Mouse (Mus musculus): ENCODE measurements around the gene Zbtb16. TPM values are rescaled to one million over a fixed set of nuclear protein-coding genes. Genes with fewer than 3 reads are reported as not detected.
A peak's percentile ranks its signal among the peaks of the same experiment; 100 is the strongest.

Gene Zbtb16
- total RNA-seq, 1 experiment from 2014 or later: 7.3 TPM

DNA sequence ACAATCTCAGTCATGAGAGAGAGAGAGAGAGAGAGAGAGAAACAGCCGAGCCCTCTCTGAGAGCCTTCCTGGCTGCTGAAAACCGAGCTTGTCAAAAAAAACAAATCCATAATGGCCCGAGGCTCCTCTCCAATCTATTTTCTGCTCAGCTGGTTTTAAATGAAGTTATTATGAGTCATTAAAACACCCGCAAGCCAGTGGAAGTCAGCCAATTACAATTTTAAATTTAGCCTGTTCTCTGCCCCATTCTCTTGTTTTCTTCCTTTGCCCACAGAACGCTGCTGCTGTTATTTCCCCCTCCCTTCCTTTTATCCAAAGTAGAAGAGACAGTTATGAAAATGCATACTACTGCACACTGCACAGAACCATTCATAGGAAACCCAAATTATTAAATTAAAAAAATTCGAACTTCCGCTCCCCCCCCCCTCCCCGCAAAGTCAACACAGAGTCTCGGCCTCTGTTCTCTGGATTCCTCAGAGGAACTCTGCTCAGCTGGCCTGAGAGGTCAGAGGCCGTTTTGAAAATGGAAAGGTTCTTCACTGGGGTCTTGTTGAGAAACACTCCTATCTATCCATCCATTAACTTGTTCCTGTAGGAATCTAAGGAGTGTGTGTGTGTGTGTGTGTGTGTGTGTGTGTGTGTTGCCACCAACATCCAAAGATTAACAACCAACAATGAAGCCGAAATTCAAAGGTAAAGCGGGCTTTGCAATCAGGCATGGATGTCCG lies 102.0 kb downstream of the Zbtb16 start:
- ATAC-seq (replicated peaks; ENCODE audit: low read depth, poor library complexity, severe bottlenecking): peak; percentile 39

DNA sequence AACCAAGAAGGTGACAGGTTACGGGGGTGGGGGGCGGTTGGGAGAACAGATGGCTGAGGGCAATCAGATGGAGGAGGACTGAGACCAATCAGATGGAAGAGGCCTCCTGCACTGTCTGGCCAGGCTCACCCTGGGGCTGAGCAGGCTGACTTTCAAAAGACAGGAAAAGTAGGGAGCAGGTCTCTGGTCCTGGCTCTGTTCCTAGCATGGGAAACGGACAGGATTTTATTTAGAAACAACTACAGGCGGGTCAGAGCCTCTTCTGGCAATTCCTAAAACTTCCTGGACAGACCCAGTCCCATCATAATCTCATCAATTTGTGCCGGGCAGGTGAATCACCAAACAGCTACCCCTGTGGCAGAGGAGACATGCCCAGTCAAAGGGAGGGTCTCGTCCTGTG lies 102.9 kb downstream of the Zbtb16 start:
- ATAC-seq (replicated peaks; ENCODE audit: low read depth, poor library complexity, severe bottlenecking): no peak

DNA sequence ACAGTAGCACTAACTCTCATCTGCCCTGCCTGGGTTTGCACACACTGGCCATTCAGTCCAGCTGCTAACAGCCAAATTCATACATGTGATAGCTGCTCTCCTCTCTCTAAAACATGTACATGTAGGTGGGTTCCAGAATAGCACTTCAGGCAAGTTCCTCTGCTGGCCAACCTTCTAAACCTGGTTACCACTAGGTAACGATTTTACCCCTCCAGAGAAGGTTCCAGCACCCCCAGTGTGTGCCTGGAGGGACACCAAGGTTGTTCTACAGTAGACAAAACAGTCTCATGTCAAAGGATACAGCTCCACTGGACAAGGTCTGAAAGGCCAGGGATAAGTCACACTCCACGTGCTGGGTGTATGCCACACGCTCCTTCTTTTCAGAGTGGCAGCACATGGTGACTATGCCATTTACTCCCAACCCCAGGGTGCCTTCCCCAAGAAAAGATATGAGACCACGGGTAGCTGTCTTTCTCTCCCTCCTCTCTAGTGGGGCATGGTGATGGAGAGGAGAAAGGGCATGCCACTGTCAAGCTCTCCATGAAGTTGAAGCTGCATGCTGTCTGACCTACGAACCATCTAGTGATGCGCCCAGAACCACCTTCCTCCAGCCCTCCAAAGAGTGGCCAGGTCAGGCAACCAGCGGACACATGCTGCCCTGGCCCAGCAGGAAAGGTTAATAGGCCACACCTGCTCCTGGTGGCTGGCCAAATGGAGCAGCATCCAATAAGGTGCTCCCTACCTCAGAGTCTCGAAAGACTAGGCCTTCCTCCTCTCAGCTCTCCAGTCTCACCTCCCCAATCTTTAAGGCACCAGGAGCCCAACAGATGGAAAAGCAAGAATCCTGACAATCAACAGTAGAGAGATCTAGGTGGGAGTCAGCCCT lies 104.1 kb downstream of the Zbtb16 start:
- no peak for ATAC-seq (replicated peaks; ENCODE audit: low read depth, poor library complexity, severe bottlenecking)

DNA sequence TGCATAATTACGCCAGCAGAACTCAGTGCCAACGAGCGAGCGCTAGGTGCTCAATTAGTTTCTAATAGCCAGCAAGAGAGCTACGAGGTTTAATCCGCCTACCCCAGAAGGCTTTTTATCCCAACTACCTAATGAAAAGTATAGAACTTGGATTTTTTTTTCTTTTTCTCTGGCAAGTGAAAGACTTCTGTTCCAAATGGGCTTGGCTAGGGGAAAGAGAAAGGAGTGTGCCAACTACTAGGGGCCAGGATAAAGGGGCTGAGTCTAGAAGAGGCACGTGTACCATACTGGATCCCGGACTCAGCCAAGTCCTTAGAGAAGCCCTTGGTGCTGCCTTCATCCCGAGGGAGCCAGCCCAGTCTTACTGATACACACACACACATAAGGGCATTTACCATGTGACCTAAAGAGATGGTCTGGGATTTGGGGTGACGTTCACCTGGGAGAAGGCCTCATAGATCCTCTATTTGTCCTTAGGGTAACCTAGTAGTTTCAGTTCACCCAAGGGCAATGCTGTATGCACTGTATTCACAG lies 105.5 kb downstream of the Zbtb16 start:
- ATAC-seq (replicated peaks; ENCODE audit: low read depth, poor library complexity, severe bottlenecking): no peak

DNA sequence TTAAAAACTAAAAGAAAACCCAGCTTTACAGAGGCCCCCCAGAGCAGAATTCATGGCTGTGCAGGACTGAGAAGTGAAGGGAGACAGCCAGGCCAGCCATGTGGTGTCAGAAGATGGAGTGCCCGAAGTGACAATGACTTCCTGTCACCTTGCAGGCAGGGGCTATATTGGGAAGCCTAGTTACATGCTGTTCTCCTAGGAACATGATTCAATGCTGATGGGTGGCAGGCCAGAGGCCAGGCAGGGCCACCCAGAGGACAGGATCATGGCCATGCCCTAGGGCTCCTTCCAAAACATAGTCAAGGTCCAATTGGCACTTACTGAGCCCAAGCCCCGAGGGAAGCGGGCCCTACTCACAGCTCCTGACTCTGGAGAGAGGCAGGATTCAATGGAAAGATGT lies 106.6 kb downstream of the Zbtb16 start:
- ATAC-seq (replicated peaks; ENCODE audit: low read depth, poor library complexity, severe bottlenecking): no peak

DNA sequence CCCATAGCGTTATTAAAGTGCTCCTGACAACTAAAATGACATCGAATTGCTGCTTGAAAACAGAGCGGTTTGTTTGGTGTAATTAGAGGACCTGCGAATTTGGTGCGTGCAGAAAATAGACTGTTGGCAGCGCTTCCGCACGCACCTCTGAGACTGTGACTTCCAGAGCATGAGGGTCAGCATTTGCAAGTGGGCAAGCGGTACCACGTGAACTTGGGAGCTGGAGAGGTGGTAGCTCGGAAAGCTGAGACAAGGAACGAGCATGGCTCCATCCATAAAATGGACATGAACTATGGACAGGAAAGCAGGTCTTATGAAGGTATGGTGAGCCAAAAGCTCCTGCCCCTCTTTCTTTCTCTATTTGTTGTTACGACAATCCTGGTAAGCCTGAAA lies 107.3 kb downstream of the Zbtb16 start:
- no peak for ATAC-seq (replicated peaks; ENCODE audit: low read depth, poor library complexity, severe bottlenecking)

DNA sequence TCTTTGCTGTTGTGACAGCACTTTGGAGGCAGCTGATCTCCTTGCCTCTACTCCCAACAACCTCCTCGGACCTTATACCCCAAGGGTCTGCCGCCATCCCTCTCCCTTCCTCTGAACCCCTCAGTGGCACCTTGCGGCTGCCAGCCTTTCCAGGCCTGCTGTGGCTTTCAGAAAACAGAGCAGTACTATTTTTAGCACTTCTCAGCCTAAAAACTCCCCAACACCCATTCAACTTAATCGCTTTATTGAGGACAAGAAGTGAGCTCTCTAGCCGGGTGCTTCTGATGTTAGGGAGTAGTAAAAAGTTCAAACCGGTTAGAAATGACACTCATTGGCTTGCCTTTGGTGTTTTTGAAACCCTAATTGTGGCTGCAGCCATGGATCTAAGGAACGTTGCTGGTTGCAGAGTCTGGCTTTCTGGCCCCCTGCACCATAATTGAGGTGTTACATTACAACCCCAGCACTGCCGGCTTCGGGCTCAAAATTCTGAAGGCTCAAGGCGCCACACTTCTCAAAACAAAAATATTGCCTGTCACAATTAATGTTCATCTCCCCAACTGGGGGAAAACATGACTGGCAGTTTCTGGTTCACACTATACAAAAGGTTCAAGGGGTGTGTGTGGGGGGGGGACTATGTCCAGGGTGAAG lies 107.8 kb downstream of the Zbtb16 start:
- no peak for ATAC-seq (replicated peaks; ENCODE audit: low read depth, poor library complexity, severe bottlenecking)

DNA sequence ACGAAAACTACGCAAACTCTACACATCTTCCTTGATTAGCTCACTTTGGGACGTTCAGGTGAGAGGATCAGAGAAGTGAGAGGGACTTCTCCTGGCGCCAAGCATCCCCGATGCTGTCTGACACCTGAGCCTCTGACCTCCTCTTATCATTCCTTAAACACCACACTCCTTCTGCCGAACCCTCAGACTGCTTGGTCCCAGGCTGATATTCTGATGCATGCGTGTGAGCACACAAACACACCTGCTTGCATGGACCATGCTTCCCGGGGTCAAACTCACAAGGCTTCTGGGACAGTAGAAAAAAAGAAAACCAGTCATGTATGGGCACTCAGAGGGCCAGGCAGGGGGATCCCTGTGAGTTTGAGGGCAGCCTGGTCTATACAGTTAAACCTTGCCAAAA lies 109.7 kb downstream of the Zbtb16 start:
- no peak for ATAC-seq (replicated peaks; ENCODE audit: low read depth, poor library complexity, severe bottlenecking)

DNA sequence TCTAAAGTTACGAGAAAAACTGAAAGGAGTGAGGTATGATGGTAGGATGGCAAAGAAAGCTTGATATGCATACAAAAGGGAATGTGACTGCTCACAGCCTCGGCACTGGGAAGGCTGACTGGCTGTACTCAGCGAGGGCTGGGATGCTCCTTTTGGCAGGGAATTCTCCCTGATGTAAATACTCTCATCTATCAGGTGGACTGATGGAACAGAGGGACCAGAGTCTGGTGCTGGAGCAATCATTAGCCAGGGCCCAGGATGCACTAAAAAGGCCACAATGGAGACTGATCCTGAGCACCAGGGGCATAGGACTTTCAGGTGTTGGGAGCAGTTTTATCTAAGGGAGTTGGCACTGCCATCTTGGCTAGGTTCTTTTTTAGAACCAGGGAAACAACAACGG lies 110.1 kb downstream of the Zbtb16 start:
- no peak for ATAC-seq (replicated peaks; ENCODE audit: low read depth, poor library complexity, severe bottlenecking)

DNA sequence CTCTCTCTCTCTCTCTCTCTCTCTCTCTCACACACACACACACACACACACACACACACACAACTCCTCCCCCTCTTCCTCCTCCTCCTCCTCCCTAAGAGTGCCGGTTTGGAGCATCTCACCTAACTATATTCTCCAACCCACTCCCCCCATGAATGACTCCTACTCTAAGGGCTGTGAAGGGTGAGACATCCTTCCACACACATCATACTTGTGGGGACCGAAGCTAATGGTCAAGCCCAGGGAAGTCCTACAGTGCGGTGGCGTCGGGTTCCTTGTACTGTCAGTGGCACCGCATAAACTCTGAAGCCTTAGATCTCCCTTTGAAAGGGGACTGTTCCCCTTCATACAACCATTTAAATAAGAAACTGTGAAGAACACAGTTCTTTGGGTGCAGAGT lies 110.9 kb downstream of the Zbtb16 start:
- ATAC-seq (replicated peaks; ENCODE audit: low read depth, poor library complexity, severe bottlenecking): no peak

DNA sequence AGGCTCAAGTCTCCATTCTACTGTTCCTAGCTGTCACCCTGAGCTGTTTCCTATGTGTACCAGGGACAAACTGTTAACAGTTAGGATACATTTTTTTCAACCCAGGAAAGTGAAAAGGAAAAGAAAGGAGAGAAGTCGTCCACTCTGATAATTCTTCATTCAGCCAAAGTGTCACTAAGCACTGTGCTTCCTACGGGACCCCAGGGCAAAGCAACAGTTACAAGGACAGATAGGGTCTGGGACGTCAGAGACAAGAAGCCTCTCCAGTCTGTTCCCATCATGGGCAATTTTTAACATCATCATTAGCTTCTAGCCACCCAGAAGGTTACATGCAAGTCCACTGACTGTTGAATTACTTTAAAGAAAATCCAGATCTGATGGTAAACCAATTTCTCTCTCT lies 111.3 kb downstream of the Zbtb16 start:
- no peak for ATAC-seq (replicated peaks; ENCODE audit: low read depth, poor library complexity, severe bottlenecking)

DNA sequence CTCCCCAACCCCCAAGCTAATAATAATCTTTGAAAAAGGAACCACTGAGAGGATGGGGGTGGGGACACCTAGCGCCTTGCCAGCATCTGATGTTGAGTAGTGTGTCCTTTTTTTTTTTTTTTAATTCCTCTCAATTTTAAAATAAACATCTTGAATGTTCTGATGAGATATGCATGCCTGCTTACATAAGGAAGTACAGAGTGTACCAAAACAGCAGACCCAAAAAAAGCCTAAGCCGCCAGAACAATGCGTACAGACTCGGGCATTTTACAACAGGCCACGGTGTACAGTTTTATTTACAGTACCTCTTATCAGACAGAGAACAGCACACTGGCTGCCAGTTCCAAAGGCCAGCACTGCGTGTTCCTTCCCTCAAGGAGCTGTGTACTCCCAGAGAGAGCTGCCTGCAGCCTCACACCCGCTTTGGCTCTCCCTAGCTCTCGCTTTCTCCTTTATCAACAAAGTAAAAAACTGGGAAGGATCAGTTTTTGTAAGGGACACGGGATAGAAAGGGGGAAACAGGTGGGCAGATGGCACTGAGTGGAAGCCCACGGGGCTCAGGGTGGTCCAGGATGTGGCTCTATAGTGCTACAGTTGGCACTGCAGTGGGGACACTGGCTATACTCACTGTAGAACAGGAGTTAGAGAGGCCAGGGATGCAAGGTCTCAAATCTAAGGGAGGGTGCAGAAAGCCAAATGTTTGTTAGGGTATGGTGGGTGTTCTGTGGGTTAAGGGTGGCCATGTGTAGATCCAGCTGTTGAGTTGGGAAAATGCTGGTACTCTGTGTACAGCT lies 112.3 kb downstream of the Zbtb16 start:
- ATAC-seq (replicated peaks; ENCODE audit: low read depth, poor library complexity, severe bottlenecking): peak; percentile 57

DNA sequence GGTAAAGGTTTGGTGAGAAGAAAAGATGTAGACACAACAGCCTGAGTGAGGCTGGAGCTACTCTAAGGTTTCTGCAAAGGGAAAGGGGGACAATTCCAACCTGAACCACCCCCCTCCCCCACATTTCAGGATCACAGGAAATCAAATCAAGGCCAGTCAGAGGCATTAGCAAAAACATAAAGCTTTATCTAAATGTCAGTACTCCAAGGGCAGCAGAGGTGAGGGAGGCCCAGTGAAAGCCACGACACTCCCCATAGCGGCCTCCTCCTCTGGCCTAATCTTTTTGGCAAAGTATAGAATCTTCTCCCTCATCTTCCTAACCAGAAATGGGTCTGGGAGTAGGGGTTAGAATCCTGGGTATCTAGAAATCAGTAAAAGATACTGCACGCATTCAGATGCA lies 113.0 kb downstream of the Zbtb16 start:
- no peak for ATAC-seq (replicated peaks; ENCODE audit: low read depth, poor library complexity, severe bottlenecking)

DNA sequence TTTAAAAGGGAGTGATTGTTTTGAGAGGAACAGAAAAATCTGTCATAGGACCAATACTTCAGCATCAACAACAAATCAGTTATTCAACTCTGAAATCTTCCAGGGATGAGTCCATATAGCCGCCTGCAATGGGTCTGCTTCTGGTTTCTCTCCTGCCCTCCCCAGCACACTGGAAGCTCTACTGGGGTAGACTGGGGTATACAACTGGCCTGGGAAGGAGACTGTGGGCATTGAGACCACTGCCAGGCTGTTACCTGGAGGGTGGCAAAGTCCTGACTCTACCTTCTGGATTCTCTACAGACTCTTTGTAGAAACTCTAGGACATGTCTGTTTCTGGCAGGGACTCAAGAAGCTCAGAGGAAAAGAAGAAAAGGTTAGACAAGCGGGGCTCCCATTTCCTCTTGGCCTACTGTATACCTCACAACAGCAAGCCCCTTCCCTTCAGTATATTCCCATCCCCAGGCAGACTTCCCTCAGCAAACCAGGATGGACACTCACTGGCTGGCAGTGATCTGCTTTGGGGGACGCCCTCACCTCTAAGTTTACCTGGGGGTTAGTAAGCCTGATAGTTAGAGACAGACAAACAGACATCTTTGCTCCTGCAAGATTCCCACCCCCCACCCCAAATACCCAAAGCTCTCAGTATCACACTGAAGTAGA lies 113.6 kb downstream of the Zbtb16 start:
- no peak for ATAC-seq (replicated peaks; ENCODE audit: low read depth, poor library complexity, severe bottlenecking)

DNA sequence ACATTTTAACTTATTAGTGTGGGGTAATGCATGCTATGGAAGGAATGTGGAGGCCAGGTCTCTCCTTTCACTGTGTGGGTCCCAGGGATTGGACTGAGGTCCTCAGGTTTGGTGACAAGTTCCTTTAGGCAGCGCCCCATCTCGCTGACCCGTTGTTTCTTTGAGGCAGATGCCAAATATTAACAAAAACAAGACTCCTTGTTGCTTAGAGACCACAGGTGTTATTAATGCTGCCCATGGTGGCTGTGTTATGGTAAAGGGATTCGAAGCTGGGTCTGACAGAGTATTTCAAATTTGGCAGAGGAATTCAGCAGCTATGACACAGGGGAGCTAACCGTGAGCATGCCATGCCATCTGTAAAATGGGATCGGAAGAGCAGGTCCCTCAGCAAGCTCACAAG lies 114.4 kb downstream of the Zbtb16 start:
- no peak for ATAC-seq (replicated peaks; ENCODE audit: low read depth, poor library complexity, severe bottlenecking)

DNA sequence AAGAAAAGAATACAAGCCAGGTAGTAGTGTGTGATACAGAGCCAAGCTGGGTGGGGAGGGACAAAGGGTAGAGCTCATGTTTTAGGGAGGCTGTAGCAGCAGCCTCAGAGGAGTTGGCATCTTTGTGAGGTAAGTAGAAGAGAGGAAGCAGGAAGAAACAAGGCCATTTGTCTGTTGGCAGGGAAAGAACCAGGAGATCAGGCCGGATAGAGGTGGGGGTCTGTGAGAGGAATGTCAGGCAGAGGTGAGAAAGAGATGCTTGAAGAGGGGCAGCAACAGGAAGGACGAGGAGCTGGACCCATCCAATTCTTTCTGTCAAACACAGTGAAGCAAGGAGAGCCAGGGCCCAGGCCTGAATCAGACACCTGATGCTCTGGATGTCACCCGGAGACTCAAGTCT lies 114.8 kb downstream of the Zbtb16 start:
- no peak for ATAC-seq (replicated peaks; ENCODE audit: low read depth, poor library complexity, severe bottlenecking)

DNA sequence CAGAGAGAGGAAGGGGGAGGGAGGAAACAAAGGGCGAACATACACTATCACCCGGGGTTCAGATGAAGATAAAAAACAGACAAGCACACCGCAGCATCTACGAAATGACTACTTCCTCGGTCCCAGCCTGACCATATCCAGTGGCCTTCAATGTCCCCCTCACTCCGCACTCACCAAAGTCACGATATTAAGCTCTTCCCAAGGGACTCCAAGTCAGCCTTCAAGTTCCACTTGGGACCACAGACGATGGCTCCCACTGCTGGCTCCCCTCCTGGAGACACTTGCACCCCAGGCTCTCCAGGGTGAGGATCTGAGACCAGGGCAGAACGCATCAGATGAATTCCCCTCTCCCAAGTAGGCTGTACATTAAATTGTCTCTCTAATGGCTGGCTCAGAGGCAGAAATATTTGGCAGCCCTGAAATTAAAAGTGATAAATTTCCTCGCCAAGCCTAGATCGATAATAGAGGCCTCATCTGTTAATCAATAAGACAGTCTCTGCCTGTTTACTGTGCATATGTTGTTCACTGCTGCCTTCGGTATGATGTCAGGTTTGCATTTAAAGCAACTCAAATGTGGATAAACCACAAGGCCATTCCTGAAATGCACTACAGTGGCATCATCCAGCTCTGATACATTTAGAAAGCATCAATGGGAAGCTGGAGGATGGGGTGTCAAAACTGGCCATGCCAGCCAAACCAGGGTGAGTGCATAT lies 115.6 kb downstream of the Zbtb16 start:
- no peak for ATAC-seq (replicated peaks; ENCODE audit: low read depth, poor library complexity, severe bottlenecking)

DNA sequence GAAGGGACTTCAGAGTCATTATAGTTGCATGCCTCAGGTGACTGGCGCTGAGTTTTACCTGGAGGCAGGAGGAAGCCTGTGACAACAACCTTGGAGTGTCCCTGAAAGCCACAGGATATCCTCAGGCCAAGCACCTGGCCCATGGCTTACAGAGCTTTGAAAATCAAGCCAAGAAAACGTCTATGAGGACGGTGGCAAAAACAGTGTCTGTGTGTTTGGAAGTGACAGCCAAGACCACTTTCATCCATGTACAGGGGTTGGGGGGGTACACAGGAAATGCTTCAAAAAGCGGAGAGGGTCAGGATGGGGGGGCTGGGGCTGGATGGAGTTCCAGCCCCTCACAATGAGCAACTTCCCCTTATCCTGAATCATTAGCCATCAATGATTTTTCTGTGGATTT lies 116.4 kb downstream of the Zbtb16 start:
- no peak for ATAC-seq (replicated peaks; ENCODE audit: low read depth, poor library complexity, severe bottlenecking)

DNA sequence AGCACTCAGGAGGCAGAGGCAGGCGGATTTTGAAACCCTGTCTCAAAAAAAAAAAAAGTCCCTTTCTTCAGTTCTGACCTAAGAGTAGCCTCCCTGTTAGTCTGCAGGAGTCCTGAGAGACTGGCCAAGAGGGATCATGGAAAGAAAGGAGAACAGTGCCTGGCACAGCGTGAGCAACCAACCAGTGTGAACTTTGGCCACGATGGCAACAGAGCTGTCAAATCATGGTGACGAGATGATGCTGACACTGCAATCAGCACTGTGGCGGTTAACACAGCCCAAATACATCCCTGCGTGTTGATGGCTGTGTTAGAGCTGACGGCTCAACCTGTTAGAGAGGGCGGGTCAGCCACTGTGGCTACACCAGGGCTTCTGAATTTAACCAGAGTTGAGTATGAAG lies 119.5 kb downstream of the Zbtb16 start:
- no peak for ATAC-seq (replicated peaks; ENCODE audit: low read depth, poor library complexity, severe bottlenecking)

Data from common myeloid progenitor, adult 5-6 weeks (primary cell).